Mouse (Mus musculus): Measurements from ENCODE around the gene Nr2f1.

DNA sequence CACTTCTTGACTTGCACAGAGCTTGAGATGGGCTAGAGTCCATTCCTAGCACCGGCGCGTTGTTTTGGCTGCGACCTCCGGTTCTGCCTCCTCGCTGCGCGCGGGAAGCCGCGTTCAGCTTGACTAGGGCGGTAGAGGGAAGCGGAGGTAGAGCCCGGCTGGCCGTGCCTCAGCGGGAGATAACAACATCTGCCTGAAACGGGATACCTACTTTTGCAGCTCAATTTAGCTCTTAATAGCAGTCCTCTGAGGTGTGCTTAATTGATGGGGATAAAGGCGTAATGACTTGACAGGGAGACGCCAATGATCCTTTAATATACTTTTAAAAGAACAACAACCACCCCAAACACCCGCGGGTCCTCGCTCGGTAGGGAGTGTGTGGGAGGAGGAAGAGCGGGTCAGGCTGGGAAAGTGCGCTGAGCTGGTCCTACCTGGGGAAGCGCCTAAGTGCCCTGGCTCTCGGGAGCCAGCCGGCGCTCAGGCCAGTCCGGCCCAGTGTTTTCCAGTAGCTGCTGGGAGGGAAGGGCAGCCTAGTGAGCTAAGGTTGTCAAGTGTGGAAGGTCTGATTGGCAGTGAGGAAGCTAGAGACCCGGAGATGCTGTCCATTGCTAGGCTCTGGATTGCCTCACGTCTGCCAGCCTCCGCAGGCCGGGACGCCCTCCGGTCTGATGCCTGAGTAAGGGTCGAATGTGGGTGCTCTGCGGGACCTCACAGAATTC, 10.6 kb upstream of the Nr2f1 start:
- TF ChIP-seq CTCF (conservative IDR thresholded peaks at IDR 0.05; ENCODE audit: low read length) (no peak), POU5F1 (IDR thresholded peaks at IDR 0.05; ENCODE audit: borderline replicate concordance, low read length) (no peak), NANOG (IDR thresholded peaks at IDR 0.05; ENCODE audit: borderline replicate concordance, low read length) (no peak)
